Mouse (Mus musculus) heart, postnatal 25 days (tissue): Measurements from ENCODE around the gene Arid3a. TPM values are rescaled to one million over a fixed set of nuclear protein-coding genes. Genes with fewer than 3 reads are reported as not detected.

Experiments
- DNase-seq: peaks from one replicate; pipeline ENCODE4 v3.0.0; 2022; ENCODE audit warnings: low spot score
- intact Hi-C: fragments of 180-260 bp; cut with DNase I; formaldehyde crosslinking; loops from one replicate; pipeline ENCODE4 v1.15.1; 2025
- total RNA-seq, 2 experiments: library from RNA; stranded (reverse); gene quantifications; 2 replicates each; pipeline ENCODE4 v1.2.3; 2021

The Arid3a gene
- total RNA-seq, 2 experiments from 2014 or later: 1.9 to 2.0 TPM

- intact Hi-C loops: loop anchor here (2.0 to 5.0 kb wide), 2 partner anchors 127 to 149 kb away; partner anchors contain the start of genes Atp5d and Stk11
- DNase-seq: no peak
These were observed 61.1 kb downstream of the Arid3a start for GRCm38 (mm10) chr10:79987771-79988505.

GRCm38 (mm10) chr10:79988506-79989271 is 61.8 kb downstream of the Arid3a start, which contains the start of gene Cnn2:
TSS of gene Cnn2 (plus strand) at chr10:79988584.
- peak; percentile 76 for DNase-seq
- intact Hi-C loops: loop anchor here (5.0 kb wide), 1 partner anchor 149 kb away; the partner anchor contains the start of gene Atp5d

- DNase-seq: no peak
- intact Hi-C loops: loop anchor here (5.0 kb wide), 1 partner anchor 148 kb away; the partner anchor contains the start of gene Atp5d
These were observed 62.5 kb downstream of the Arid3a start for GRCm38 (mm10) chr10:79989272-79989786.

GRCm38 (mm10) chr10:79989870-79990269 is 63.0 kb downstream of the Arid3a start:
- DNase-seq: no peak
- intact Hi-C loops: loop anchor here (5.0 kb wide), 1 partner anchor 147 kb away; the partner anchor contains the start of gene Atp5d

- DNase-seq: no peak
- intact Hi-C loops: no loop called here
These were observed 64.3 kb downstream of the Arid3a start for GRCm38 (mm10) chr10:79991099-79991498.

GRCm38 (mm10) chr10:79991548-79991947 is 64.7 kb downstream of the Arid3a start:
- intact Hi-C loops: no loop called here
- DNase-seq: no peak

- intact Hi-C loops: loop anchor here (5.0 kb wide), 1 partner anchor 38 kb away; no protein-coding TSS in a partner anchor
- DNase-seq: no peak
These were observed 67.7 kb downstream of the Arid3a start for GRCm38 (mm10) chr10:79994397-79995115.

GRCm38 (mm10) chr10:79995636-79996035 is 68.8 kb downstream of the Arid3a start:
- DNase-seq: no peak
- intact Hi-C loops: loop anchor here (5.0 kb wide), 1 partner anchor 37 kb away; no protein-coding TSS in a partner anchor

- intact Hi-C loops: loop anchor here (5.0 kb wide), 1 partner anchor 36 kb away; no protein-coding TSS in a partner anchor
- DNase-seq: peak; percentile 92
These were observed 69.6 kb downstream of the Arid3a start, which contains the start of gene Abca7 for GRCm38 (mm10) chr10:79996272-79997033. TSS of gene Abca7 (plus strand) at chr10:79996494.

- DNase-seq: peak; percentile 60
- intact Hi-C loops: loop anchor here (5.0 kb wide), 1 partner anchor 35 kb away; no protein-coding TSS in a partner anchor
These were observed 70.4 kb downstream of the Arid3a start for GRCm38 (mm10) chr10:79997034-79997760.

- DNase-seq: no peak
- intact Hi-C loops: loop anchor here (5.0 kb wide), 1 partner anchor 34 kb away; no protein-coding TSS in a partner anchor
These were observed 71.0 kb downstream of the Arid3a start for GRCm38 (mm10) chr10:79997819-79998218.

- intact Hi-C loops: no loop called here
These were observed 75.1 kb downstream of the Arid3a start for GRCm38 (mm10) chr10:80001945-80002344.

GRCm38 (mm10) chr10:80002829-80003228 is 76.0 kb downstream of the Arid3a start:
- intact Hi-C loops: no loop called here

More at GRCm38 (mm10) chr10:80001945-80002344, 75.1 kb downstream of the Arid3a start:
- DNase-seq: no peak

GRCm38 (mm10) chr10:80003374-80004232 is 76.8 kb downstream of the Arid3a start:
- no peak for DNase-seq
- intact Hi-C loops: no loop called here

More at GRCm38 (mm10) chr10:80002829-80003228, 76.0 kb downstream of the Arid3a start:
- no peak for DNase-seq

GRCm38 (mm10) chr10:80004233-80004705 is 77.4 kb downstream of the Arid3a start:
- DNase-seq: no peak
- intact Hi-C loops: no loop called here
